Mouse (Mus musculus): ENCODE measurements around the gene Runx2. TPM values are rescaled to one million over a fixed set of nuclear protein-coding genes. Genes with fewer than 3 reads are reported as not detected.

Runx2 gene
- polyA plus RNA-seq, 1 experiment: 9.8 TPM

DNA sequence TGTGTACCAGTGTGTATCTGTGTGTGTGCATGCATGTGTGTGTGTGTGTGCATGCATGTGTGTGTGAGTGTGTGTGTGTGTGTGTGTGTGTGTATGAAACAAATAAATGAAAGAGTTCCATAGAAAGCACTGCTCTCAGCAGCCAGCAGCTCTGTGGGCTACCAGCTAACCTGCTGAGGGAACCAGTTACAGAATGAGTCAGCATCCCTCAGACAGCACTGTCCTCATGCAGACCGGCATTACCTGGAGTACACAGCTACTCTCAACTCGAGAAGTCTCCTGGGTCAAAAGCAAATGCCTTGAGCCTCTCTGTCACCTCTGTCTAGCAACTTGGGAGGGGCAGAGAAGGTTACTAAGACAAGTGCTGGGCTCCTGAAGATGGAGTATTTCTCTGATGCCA, 86.1 kb downstream of the Runx2 start:
- no peaks in the 10 kb centered on the region for H3K4me1 ChIP-seq (ENCODE audit: control insufficient read depth, insufficient read depth, insufficient read length, low read length)
- H3K4me3 ChIP-seq (ENCODE audit: low read depth, low read length): no peak overlapping the region
- WGBS: 20% methylated on average over 2 of the region's 2 CpGs
- no peak for TF ChIP-seq CTCF (IDR thresholded peaks at IDR 0.05; ENCODE audit: extremely low read depth, insufficient read length, insufficient replicate concordance, low read depth, low read length)
- no peak for TF ChIP-seq POLR2A (IDR thresholded peaks at IDR 0.05; ENCODE audit: low read depth, low read length)
- no peak overlapping the region for H3K27ac ChIP-seq (ENCODE audit: insufficient read depth, low read depth, low read length)
- H3K36me3 ChIP-seq (ENCODE audit: control insufficient read depth, insufficient read depth, low read length): no peaks in the 10 kb centered on the region
- no peaks in the 10 kb centered on the region; the same call in 1 of the 2 replicates for H3K27me3 ChIP-seq (ENCODE audit: control insufficient read depth, insufficient read depth, low read length)

DNA sequence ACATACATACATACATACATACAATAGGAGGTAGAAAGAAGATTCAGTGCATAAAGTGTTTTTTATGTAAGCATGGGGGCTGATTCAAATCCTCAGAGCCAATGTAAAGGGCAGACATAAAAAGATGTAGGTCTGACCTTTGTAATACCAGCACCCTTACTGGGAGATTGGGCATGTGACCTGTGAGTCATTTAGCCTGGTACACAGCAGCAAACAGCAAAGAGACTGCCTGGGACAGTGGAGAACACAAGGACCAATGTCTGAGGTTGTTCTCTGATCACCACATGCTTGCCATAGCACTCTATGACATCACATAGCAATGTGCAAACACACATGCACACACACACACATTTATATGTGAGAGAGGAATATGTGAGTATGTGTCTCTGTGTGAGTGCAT, 86.9 kb downstream of the Runx2 start:
- Histone ChIP-seq H3K27ac (ENCODE audit: insufficient read depth, low read depth, low read length) (no peak overlapping the region), H3K36me3 (ENCODE audit: control insufficient read depth, insufficient read depth, low read length) (no peaks in the 10 kb centered on the region), H3K4me3 (ENCODE audit: low read depth, low read length) (no peak overlapping the region), H3K27me3 (ENCODE audit: control insufficient read depth, insufficient read depth, low read length) (no peaks in the 10 kb centered on the region), H3K4me1 (ENCODE audit: control insufficient read depth, insufficient read depth, insufficient read length, low read length) (no peaks in the 10 kb centered on the region)
- no peak for TF ChIP-seq POLR2A (IDR thresholded peaks at IDR 0.05; ENCODE audit: low read depth, low read length)
- TF ChIP-seq CTCF (IDR thresholded peaks at IDR 0.05; ENCODE audit: extremely low read depth, insufficient read length, insufficient replicate concordance, low read depth, low read length): no peak

DNA sequence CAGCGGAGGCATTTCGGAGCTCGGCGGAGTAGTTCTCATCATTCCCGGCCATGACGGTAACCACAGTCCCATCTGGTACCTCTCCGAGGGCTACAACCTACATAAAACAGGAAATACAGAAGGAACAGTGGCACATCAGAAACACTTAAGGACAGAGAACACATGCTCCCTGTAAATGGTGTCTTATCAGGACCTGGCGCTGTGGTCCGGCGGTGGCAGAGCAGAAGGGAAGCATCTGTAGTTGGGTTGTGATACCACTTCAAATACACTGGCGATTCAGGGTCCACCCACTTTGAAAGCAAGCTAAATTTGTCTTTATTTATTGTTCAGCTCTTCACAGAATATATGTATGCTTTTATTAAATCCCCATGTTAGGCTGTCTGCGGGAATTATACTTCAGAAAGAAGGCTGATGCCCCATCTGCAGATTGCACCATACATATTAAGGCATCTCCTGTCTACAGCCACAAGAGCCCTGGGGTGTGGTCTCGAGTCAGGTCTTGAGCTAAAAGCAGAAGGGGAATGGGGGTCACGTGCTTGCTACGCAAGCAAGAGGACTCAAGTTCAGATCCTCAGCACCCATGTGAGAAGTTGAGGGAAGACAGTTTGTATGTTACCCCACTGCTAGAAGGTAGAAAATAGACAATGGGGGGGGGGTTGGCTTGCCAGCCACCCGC, 89.7 kb downstream of the Runx2 start:
- Histone ChIP-seq H3K27ac (ENCODE audit: insufficient read depth, low read depth, low read length) (no peak overlapping the region), H3K36me3 (ENCODE audit: control insufficient read depth, insufficient read depth, low read length) (no peaks in the 10 kb centered on the region), H3K27me3 (ENCODE audit: control insufficient read depth, insufficient read depth, low read length) (no peaks in the 10 kb centered on the region), H3K4me3 (ENCODE audit: low read depth, low read length) (no peak overlapping the region), H3K4me1 (ENCODE audit: control insufficient read depth, insufficient read depth, insufficient read length, low read length) (no peaks in the 10 kb centered on the region)
- 86% methylated on average over 16 of the region's 16 CpGs for WGBS
- no peak for TF ChIP-seq CTCF (IDR thresholded peaks at IDR 0.05; ENCODE audit: extremely low read depth, insufficient read length, insufficient replicate concordance, low read depth, low read length)
- TF ChIP-seq POLR2A (IDR thresholded peaks at IDR 0.05; ENCODE audit: low read depth, low read length): no peak

DNA sequence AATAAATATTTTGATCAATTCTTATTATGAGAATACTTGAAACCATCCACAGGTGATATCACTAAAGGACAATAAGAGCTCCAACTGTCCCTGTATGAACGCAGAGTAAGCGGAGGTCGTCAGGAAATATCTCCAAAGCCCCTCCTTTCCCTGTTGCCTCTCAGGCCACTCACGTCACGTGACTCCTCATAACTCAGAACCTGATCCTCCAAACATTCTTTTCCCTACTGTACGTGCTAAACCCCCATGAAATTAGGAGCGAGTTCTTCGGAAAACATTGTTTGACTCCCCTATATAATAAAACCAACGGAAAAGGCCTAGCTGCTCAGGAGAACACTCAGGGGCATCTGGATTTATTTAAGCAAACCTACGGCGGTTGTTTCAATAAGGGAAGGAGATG, 90.3 kb downstream of the Runx2 start:
- Histone ChIP-seq H3K4me3 (ENCODE audit: low read depth, low read length) (no peak overlapping the region), H3K27ac (ENCODE audit: insufficient read depth, low read depth, low read length) (no peak overlapping the region), H3K27me3 (ENCODE audit: control insufficient read depth, insufficient read depth, low read length) (no peaks in the 10 kb centered on the region), H3K36me3 (ENCODE audit: control insufficient read depth, insufficient read depth, low read length) (no peaks in the 10 kb centered on the region), H3K4me1 (ENCODE audit: control insufficient read depth, insufficient read depth, insufficient read length, low read length) (no peaks in the 10 kb centered on the region)
- WGBS: 85% methylated on average over 11 of the region's 11 CpGs
- TF ChIP-seq CTCF (IDR thresholded peaks at IDR 0.05; ENCODE audit: extremely low read depth, insufficient read length, insufficient replicate concordance, low read depth, low read length) (no peak), POLR2A (IDR thresholded peaks at IDR 0.05; ENCODE audit: low read depth, low read length) (no peak)

DNA sequence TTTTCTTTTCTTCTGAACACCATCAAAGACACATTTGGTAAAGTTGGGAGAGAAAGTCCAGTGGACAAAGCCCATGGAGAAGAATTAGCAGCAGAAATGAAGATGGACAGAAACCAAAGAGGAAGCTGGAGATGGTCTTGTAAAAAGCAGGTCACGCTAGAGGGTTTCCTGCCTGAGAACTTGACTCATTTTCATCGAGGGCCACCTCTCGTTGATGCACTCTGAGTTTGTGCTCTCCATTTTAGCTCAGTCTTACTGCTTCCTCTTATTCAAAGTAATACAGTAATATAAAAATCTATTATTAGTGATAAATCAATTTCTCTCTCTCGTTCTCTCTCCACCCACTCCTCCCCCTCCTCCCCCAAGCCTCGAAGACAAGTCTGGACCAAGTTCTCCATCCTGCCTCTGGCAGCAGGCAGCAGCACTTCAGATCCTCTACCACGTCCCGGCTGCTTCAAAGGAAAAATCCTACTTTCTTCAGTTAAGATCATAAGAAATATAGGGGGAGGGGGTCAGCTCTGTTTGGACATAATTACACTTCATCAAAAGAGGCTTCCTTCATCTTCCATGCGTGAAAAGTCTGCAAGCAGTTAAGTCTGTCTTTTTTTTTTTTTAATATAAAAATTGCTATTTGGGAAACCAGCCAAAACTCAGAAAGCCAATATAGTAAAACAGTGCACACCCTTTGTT, 92.3 kb downstream of the Runx2 start:
- 35% methylated on average over 8 of the region's 8 CpGs for WGBS
- Histone ChIP-seq H3K27me3 (ENCODE audit: control insufficient read depth, insufficient read depth, low read length) (no peaks in the 10 kb centered on the region; the same call in 1 of the 2 replicates), H3K36me3 (ENCODE audit: control insufficient read depth, insufficient read depth, low read length) (no peaks in the 10 kb centered on the region), H3K4me3 (ENCODE audit: low read depth, low read length) (no peak overlapping the region), H3K27ac (ENCODE audit: insufficient read depth, low read depth, low read length) (no peak overlapping the region), H3K4me1 (ENCODE audit: control insufficient read depth, insufficient read depth, insufficient read length, low read length) (0 out of 2 replicates have a peak, but pooled peaks cover 2% of the 10 kb centered on the region)
- TF ChIP-seq CTCF (IDR thresholded peaks at IDR 0.05; ENCODE audit: extremely low read depth, insufficient read length, insufficient replicate concordance, low read depth, low read length) (no peak), POLR2A (IDR thresholded peaks at IDR 0.05; ENCODE audit: low read depth, low read length) (no peak)

- no peaks in the 10 kb centered on the region for H3K36me3 ChIP-seq (ENCODE audit: control insufficient read depth, insufficient read depth, low read length)
- 0 out of 2 replicates have a peak, but pooled peaks cover 2% of the 10 kb centered on the region for H3K4me1 ChIP-seq (ENCODE audit: control insufficient read depth, insufficient read depth, insufficient read length, low read length)
- H3K27me3 ChIP-seq (ENCODE audit: control insufficient read depth, insufficient read depth, low read length): no peaks in the 10 kb centered on the region; the same call in 1 of the 2 replicates
- no peak overlapping the region for H3K27ac ChIP-seq (ENCODE audit: insufficient read depth, low read depth, low read length)
- WGBS: 39% methylated on average over 6 of the region's 6 CpGs
- TF ChIP-seq CTCF (IDR thresholded peaks at IDR 0.05; ENCODE audit: extremely low read depth, insufficient read length, insufficient replicate concordance, low read depth, low read length) (no peak), POLR2A (IDR thresholded peaks at IDR 0.05; ENCODE audit: low read depth, low read length) (no peak)
- H3K4me3 ChIP-seq (ENCODE audit: low read depth, low read length): no peak overlapping the region
Measured at GRCm38 (mm10) chr17:44718591-44718990, 96.0 kb downstream of the Runx2 start.

DNA sequence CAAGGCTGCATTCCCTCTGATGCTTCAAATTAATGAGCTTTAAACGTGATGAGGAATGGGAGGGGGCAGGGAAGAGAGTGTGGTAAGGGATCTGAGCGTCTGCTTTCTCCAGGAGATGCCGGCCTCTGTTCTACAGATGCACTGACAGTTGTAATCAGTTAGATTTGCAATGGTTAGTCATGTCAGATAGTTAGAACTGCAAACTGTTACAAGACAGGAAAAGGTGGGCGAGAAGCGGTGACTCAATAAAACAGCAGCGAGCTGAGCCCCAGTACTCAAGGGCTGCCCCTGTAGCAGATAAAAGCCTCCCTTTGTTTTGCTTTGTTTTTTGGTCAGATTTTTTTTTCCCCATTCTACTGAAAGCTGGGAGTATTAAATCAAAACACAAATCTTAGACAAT, 96.6 kb downstream of the Runx2 start:
- TF ChIP-seq POLR2A (IDR thresholded peaks at IDR 0.05; ENCODE audit: low read depth, low read length) (no peak), CTCF (IDR thresholded peaks at IDR 0.05; ENCODE audit: extremely low read depth, insufficient read length, insufficient replicate concordance, low read depth, low read length) (no peak)
- WGBS: 51% methylated on average over 6 of the region's 6 CpGs

More for the DNA sequence above, 96.6 kb downstream of the Runx2 start:
- Histone ChIP-seq H3K27me3 (ENCODE audit: control insufficient read depth, insufficient read depth, low read length) (no peaks in the 10 kb centered on the region; the same call in 1 of the 2 replicates), H3K4me1 (ENCODE audit: control insufficient read depth, insufficient read depth, insufficient read length, low read length) (0 out of 2 replicates have a peak, but pooled peaks cover 2% of the 10 kb centered on the region), H3K27ac (ENCODE audit: insufficient read depth, low read depth, low read length) (no peak overlapping the region), H3K36me3 (ENCODE audit: control insufficient read depth, insufficient read depth, low read length) (no peaks in the 10 kb centered on the region), H3K4me3 (ENCODE audit: low read depth, low read length) (no peak overlapping the region)
